Mouse (Mus musculus): Measurements from ENCODE around the gene Tdrd9. TPM values are rescaled to one million over a fixed set of nuclear protein-coding genes. Genes with fewer than 3 reads are reported as not detected.

Tdrd9 gene
- polyA plus RNA-seq (2014; fragmentation: Nextera tagmentation; extraction: Ambion mirVana), result 0.61 and 0.95 TPM in 2 replicates

DNA sequence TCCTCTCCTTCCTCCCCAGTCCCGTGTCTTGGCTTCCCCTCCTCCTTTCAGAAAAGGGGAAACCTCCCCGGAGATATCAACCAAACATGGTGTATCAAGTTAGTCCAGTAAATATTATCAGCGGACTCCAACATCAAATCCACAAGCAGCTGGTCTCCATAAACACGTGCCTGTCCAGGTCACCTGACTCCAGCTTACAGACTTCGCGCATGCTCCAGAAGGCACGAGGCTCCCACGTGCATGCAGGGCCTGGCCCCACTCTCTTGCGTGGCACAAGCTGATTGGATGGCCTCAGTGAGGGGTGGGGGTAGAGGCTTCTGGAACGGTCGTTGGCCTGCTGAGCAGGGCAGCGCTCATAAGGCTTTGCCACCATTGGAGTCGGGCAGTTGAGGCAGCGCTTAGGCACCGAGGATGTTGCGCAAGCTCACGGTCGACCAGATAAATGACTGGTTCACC, at the start of gene Tdrd9:
Gene Tdrd9 (plus strand): TSS at position 329 of the 456 bp plus-strand sequence.
- Histone ChIP-seq H3K4me2 (ENCODE audit: low read depth, severe bottlenecking) (no peak within 1 kb of the TSS), H3K9me3 (ENCODE audit: control insufficient read depth, low read length) (no peaks in the 10 kb centered on the region), H3K4me1 (ENCODE audit: control insufficient read depth, insufficient read depth, low read length) (no peaks in the 10 kb centered on the region; the same call in 1 of the 2 replicates), H3K27ac (replicated peaks; ENCODE audit: low read depth, low read length) (no peak within 1 kb of the TSS), H3K4me3 (ENCODE audit: low read depth, low read length) (no peak within 1 kb of the TSS), H3K27me3 (ENCODE audit: control insufficient read depth, insufficient read depth, low read length) (no peaks in the 10 kb centered on the region), H3K36me3 (ENCODE audit: control insufficient read depth, insufficient read depth, low read length) (no peaks in the 10 kb centered on the region), H3K9ac (ENCODE audit: low read length) (no peak within 1 kb of the TSS)
- 87% methylated on average over 18 of the region's 18 CpGs for WGBS
- DNase-seq (ENCODE audit: low spot score) (no peak), ATAC-seq (ENCODE audit: insufficient number of reproducible peaks, low FRiP score, low TSS enrichment, low read depth) (no peak)

DNA sequence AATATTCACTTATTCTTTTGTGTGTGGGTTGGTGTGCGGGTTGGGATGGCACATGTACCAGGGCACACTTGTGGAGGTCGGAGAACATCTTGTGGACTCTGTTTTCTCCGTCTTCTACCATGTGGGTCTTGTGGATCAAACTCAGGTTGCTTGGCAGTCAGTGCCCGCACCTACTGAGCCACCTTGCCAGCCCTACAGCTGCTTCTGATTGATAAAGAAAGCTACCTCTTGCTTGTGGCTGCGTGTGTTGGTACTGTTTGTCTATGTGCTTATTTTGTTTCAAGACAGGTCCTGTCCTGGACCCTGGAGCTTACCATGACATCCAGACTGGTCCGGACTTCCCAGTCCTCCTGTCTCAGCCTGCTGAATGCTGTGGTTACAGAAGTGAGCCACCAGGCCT, 48.2 kb upstream of the Tdrd9 start:
- Histone ChIP-seq H3K4me1 (ENCODE audit: control insufficient read depth, insufficient read depth, low read length) (0 out of 2 replicates have a peak, but pooled peaks cover 2% of the 10 kb centered on the region), H3K27ac (replicated peaks; ENCODE audit: low read depth, low read length) (no peak overlapping the region), H3K9me3 (ENCODE audit: control insufficient read depth, low read length) (no peaks in the 10 kb centered on the region), H3K36me3 (ENCODE audit: control insufficient read depth, insufficient read depth, low read length) (no peaks in the 10 kb centered on the region), H3K9ac (ENCODE audit: low read length) (no peak overlapping the region), H3K4me3 (ENCODE audit: low read depth, low read length) (no peak overlapping the region), H3K4me2 (ENCODE audit: low read depth, severe bottlenecking) (no peak overlapping the region), H3K27me3 (ENCODE audit: control insufficient read depth, insufficient read depth, low read length) (no peaks in the 10 kb centered on the region)
- WGBS, result 88% methylated on average over 6 of the region's 6 CpGs
- DNase-seq (ENCODE audit: low spot score) (no peak), ATAC-seq (ENCODE audit: insufficient number of reproducible peaks, low FRiP score, low TSS enrichment, low read depth) (no peak)

DNA sequence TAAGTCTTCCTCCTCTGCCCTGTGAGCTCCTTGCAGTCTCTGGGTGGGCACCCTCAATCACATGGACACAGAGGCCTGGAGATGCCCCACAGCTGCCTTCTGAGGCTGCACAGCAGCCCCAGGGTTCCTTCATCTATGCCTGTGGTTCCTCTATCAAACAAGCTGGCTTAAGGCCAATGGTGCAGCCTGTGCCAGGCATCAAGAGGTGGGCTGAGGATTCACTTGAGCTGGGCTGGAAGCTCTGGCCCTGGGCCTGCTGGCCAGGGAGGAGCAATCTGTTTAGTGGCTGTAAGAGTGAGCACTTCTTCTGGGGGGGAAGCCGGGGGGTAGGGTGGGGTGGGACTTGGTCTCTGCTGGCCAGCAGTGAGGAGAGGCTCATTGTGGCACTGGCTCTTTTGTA, 44.0 kb upstream of the Tdrd9 start:
- H3K36me3 ChIP-seq (ENCODE audit: control insufficient read depth, insufficient read depth, low read length), result no peaks in the 10 kb centered on the region
- peaks cover 5% of the 10 kb centered on the region; the same call in 1 of the 2 replicates for H3K4me1 ChIP-seq (ENCODE audit: control insufficient read depth, insufficient read depth, low read length)
- DNase-seq (ENCODE audit: low spot score) (no peak), ATAC-seq (ENCODE audit: insufficient number of reproducible peaks, low FRiP score, low TSS enrichment, low read depth) (no peak)
- H3K27ac ChIP-seq (replicated peaks; ENCODE audit: low read depth, low read length), result no peak overlapping the region
- no peak overlapping the region for H3K4me2 ChIP-seq (ENCODE audit: low read depth, severe bottlenecking)
- H3K9ac ChIP-seq (ENCODE audit: low read length), result no peak overlapping the region
- no peaks in the 10 kb centered on the region for H3K27me3 ChIP-seq (ENCODE audit: control insufficient read depth, insufficient read depth, low read length)
- 80% methylated on average over 1 of the region's 1 CpGs for WGBS
- H3K9me3 ChIP-seq (ENCODE audit: control insufficient read depth, low read length), result no peaks in the 10 kb centered on the region
- no peak overlapping the region for H3K4me3 ChIP-seq (ENCODE audit: low read depth, low read length)

DNA sequence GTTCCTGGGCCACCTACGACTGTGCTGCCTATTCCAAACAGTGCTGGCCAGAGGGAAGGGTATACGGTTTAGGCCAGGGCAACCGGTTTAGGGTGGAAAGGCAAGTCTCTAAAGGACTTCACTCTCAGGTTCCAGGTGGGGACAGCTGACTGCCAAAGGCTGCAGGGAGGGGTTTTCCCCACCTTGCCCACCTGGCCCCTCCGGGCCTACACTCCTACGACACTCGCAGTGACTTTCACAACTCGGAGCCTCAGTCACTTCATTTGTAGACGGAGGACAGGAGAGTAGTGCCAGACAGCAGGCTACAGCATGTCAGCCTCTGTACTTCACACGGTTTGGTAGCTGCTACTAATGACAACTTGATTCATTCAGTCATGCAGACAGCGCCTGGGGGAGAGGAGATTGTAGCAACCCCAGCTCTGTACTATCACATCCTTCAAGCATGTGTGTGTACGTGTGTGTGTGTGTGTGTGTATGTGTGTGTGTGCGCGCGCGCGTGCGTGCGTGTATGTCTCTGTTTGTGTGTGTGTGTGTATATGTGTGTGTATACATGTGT, 42.9 kb upstream of the Tdrd9 start:
- 75% methylated on average over 18 of the region's 18 CpGs for WGBS
- Histone ChIP-seq H3K4me3 (ENCODE audit: low read depth, low read length) (no peak overlapping the region), H3K27ac (replicated peaks; ENCODE audit: low read depth, low read length) (no peak overlapping the region), H3K27me3 (ENCODE audit: control insufficient read depth, insufficient read depth, low read length) (no peaks in the 10 kb centered on the region), H3K4me1 (ENCODE audit: control insufficient read depth, insufficient read depth, low read length) (peaks cover 6% of the 10 kb centered on the region; the same call in 1 of the 2 replicates), H3K9ac (ENCODE audit: low read length) (no peak overlapping the region), H3K36me3 (ENCODE audit: control insufficient read depth, insufficient read depth, low read length) (no peaks in the 10 kb centered on the region), H3K4me2 (ENCODE audit: low read depth, severe bottlenecking) (no peak overlapping the region), H3K9me3 (ENCODE audit: control insufficient read depth, low read length) (no peaks in the 10 kb centered on the region)
- no peak for ATAC-seq (ENCODE audit: insufficient number of reproducible peaks, low FRiP score, low TSS enrichment, low read depth)
- no peak for DNase-seq (ENCODE audit: low spot score)

DNA sequence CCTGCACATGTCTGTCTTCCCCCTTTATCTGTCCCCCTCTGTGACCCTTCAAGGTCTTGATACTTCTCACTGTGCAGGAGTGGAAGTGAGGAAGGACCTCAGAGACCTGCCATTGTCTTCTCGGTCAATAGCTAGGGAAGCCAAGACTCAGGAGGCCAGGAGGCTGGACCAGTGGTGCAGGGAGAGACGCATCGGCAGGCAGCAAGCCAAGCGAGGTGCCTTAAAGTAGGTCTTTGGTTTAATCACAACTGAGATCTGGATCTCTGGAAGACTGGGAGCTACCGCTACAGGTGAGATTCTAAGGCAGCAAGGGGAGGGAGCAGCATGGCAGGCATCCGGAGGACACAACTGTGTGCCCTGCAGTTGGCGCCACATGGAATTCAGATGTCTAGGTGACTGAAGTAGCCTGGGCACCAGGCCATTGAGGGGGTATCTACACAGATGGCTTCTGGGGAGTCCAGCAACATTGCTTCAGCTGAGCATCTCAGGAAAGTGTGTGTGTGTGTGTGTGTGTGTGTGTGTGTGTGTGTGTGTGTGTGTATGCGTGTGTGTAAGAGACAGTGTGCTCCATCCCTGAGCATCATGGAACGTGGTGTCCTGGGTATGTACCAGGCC, 39.8 kb upstream of the Tdrd9 start:
- H3K27ac ChIP-seq (replicated peaks; ENCODE audit: low read depth, low read length), result no peak overlapping the region
- H3K4me3 ChIP-seq (ENCODE audit: low read depth, low read length), result no peak overlapping the region
- no peak for ATAC-seq (ENCODE audit: insufficient number of reproducible peaks, low FRiP score, low TSS enrichment, low read depth)
- no peaks in the 10 kb centered on the region for H3K36me3 ChIP-seq (ENCODE audit: control insufficient read depth, insufficient read depth, low read length)
- no peaks in the 10 kb centered on the region for H3K9me3 ChIP-seq (ENCODE audit: control insufficient read depth, low read length)
- no peak for DNase-seq (ENCODE audit: low spot score)
- no peak overlapping the region for H3K4me2 ChIP-seq (ENCODE audit: low read depth, severe bottlenecking)
- H3K4me1 ChIP-seq (ENCODE audit: control insufficient read depth, insufficient read depth, low read length), result peaks cover 7% of the 10 kb centered on the region
- H3K27me3 ChIP-seq (ENCODE audit: control insufficient read depth, insufficient read depth, low read length), result no peaks in the 10 kb centered on the region
- H3K9ac ChIP-seq (ENCODE audit: low read length), result no peak overlapping the region
- 87% methylated on average over 9 of the region's 9 CpGs for WGBS

DNA sequence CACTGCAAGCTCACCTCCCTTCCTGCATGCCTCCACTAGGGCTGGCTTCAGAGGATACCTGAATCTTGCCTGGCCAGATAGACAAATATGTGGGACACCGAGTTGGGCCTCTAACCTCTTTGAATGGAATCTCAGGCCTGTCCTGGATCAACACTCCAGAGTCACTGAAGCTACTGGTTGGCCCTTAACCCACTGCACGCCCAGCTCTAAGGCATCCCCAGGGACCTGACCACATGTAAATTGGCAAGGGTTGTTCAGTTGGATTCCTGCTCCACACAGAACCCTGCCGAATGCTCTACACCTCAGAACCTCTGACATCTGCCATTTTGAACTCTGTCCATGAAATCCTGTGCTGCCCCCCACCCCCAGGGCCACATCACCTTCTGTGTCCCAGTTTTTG, 38.8 kb upstream of the Tdrd9 start:
- DNase-seq (ENCODE audit: low spot score) (no peak), ATAC-seq (ENCODE audit: insufficient number of reproducible peaks, low FRiP score, low TSS enrichment, low read depth) (no peak)
- H3K4me1 ChIP-seq (ENCODE audit: control insufficient read depth, insufficient read depth, low read length), result peaks cover 15% of the 10 kb centered on the region
- H3K27me3 ChIP-seq (ENCODE audit: control insufficient read depth, insufficient read depth, low read length), result no peaks in the 10 kb centered on the region
- H3K9me3 ChIP-seq (ENCODE audit: control insufficient read depth, low read length), result no peaks in the 10 kb centered on the region
- H3K36me3 ChIP-seq (ENCODE audit: control insufficient read depth, insufficient read depth, low read length), result no peaks in the 10 kb centered on the region
- no peak overlapping the region for H3K4me2 ChIP-seq (ENCODE audit: low read depth, severe bottlenecking)
- no peak overlapping the region for H3K27ac ChIP-seq (replicated peaks; ENCODE audit: low read depth, low read length)
- H3K4me3 ChIP-seq (ENCODE audit: low read depth, low read length), result no peak overlapping the region
- no peak overlapping the region for H3K9ac ChIP-seq (ENCODE audit: low read length)
- 73% methylated on average over 3 of the region's 3 CpGs for WGBS

DNA sequence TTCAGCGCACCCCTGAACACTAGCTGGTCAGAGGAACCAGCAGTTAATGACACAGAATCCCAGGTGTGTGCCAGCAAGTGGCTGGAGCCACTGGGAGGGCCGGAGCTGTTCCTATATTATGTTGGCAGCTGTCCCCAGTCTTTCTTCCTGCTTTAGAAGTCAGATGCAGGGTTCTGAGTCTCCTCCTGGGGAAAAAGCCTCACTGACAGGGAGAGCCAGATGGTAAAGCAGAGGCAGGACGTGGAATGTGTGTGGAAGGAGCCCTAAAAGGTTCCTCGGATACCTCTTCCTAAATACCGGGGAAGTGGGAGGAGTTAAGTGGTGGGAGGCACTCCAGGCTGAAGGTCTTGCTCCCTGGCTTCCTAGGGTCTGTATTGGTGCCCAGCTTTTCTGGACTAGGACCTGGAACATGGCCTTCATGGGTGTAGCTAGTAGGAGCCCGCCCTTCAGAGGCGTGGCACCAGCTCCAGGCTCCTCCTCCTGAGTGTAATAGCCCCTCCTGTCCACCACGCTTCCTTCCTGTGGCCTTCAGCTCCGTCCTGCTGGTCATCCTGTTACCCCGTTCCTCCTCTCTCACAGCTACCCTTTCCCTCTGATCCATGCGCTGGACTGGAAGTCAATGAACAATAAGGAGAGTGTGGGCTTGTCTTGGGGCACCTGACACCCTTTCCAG, 38.2 kb upstream of the Tdrd9 start:
- no peak for DNase-seq (ENCODE audit: low spot score)
- Histone ChIP-seq H3K27ac (replicated peaks; ENCODE audit: low read depth, low read length) (no peak overlapping the region), H3K36me3 (ENCODE audit: control insufficient read depth, insufficient read depth, low read length) (no peaks in the 10 kb centered on the region), H3K27me3 (ENCODE audit: control insufficient read depth, insufficient read depth, low read length) (no peaks in the 10 kb centered on the region), H3K9ac (ENCODE audit: low read length) (no peak overlapping the region), H3K9me3 (ENCODE audit: control insufficient read depth, low read length) (no peaks in the 10 kb centered on the region), H3K4me3 (ENCODE audit: low read depth, low read length) (no peak overlapping the region), H3K4me1 (ENCODE audit: control insufficient read depth, insufficient read depth, low read length) (peaks cover 19% of the 10 kb centered on the region), H3K4me2 (ENCODE audit: low read depth, severe bottlenecking) (no peak overlapping the region)
- ATAC-seq (ENCODE audit: insufficient number of reproducible peaks, low FRiP score, low TSS enrichment, low read depth), result no peak
- WGBS, result 58% methylated on average over 11 of the region's 11 CpGs

DNA sequence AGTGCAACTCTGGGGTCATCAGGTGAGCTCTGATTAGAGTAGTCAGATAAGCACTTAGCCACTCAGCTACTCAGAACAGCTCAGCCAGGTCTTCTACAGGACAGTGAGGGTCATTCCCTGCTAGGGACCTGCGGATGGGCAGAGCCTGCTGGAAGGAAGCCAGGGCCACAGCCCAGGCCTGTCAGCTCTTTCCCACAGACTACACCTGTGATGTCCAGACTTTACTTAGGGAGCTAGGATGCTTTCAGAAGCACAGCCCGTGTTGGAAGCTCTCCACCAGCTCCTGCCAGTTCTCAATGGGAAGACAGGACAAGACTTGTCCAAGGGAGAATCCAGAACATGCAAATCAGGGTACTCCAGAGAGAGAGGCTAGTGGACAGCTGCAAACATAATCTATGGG, 37.4 kb upstream of the Tdrd9 start:
- Histone ChIP-seq H3K4me3 (ENCODE audit: low read depth, low read length) (no peak overlapping the region), H3K27me3 (ENCODE audit: control insufficient read depth, insufficient read depth, low read length) (no peaks in the 10 kb centered on the region), H3K9me3 (ENCODE audit: control insufficient read depth, low read length) (no peaks in the 10 kb centered on the region), H3K9ac (ENCODE audit: low read length) (no peak overlapping the region), H3K4me2 (ENCODE audit: low read depth, severe bottlenecking) (no peak overlapping the region), H3K4me1 (ENCODE audit: control insufficient read depth, insufficient read depth, low read length) (peaks cover 27% of the 10 kb centered on the region), H3K27ac (replicated peaks; ENCODE audit: low read depth, low read length) (no peak overlapping the region), H3K36me3 (ENCODE audit: control insufficient read depth, insufficient read depth, low read length) (no peaks in the 10 kb centered on the region)
- ATAC-seq (ENCODE audit: insufficient number of reproducible peaks, low FRiP score, low TSS enrichment, low read depth), result no peak
- no peak for DNase-seq (ENCODE audit: low spot score)
- WGBS, result 79% methylated on average over 2 of the region's 2 CpGs
